Mouse (Mus musculus): ENCODE data around the gene Tsc22d2.
"Not testable (repeated sequence)": the region's sequence is repeated elsewhere in the genome, so short reads cannot be mapped to it uniquely, and the experiment has no call there.

Tsc22d2 gene

DNA sequence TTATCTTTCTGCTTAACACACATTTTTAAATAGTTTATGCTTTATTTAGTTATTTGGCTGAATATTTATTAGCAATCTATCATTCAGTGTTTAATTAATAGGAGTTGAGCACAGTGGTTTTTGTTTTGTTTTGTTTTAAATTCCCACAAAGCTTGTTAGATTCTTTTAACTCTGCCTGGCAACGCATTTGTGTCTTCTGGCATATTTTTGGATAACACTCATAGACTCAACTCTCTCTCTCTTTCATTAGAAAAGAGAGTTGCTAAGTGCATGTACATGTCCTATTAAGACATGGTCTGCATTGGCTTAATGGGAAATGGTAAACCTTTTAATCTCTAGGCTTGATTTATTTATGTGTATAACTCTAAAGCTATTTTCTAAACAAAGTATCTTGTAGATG is 14.3 kb downstream of the Tsc22d2 start:
- DNase-seq (ENCODE audit: extremely low spot score) = no peak

DNA sequence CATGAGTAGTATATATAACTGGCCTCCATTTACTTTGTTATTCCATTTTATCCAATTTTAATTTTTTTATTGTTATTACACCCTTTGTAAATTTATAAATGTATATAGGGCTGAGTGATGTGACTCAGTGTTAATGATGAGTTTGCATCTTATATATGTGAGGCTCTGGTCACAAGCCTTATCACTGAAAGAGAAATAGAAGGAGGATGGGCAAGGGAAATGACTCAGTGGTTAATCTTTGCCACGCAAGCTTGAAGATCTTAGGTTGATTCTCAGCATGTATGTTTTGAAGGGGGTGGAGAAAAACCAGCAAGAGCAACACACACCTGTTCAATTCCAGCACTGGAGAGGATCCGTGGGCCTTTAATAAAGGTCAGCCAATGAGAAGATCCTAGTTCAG is 19.9 kb downstream of the Tsc22d2 start:
- DNase-seq (ENCODE audit: extremely low spot score) = no peak

GRCm38 (mm10) chr3:58448230-58448629 is 33.7 kb downstream of the Tsc22d2 start:
- no peak for DNase-seq (ENCODE audit: extremely low spot score)

DNA sequence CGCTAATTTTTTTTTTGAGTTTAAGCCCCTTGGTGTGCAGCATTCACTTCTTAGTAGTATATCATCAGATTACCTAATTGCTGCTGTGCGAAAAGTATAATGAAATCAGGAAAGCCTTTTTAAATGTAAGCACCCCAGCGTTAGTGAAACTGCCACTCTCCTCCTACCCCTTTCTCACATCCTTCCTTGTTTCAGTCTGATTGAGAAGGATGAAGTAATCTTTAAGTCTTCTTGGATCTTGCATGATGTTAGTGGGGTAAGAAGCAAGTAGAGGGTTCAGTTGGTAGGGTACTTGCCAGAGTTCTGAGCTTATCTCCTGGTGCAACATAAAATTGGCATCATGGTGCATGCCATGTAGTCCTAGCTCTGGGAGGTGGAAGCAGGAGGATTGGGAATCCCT is 35.0 kb downstream of the Tsc22d2 start:
- no peak for DNase-seq (ENCODE audit: extremely low spot score)

- DNase-seq (ENCODE audit: extremely low spot score) = no peak
Observed at GRCm38 (mm10) chr3:58454414-58455205, 40.1 kb downstream of the Tsc22d2 start.

GRCm38 (mm10) chr3:58455255-58455654 is 40.7 kb downstream of the Tsc22d2 start:
- DNase-seq (ENCODE audit: extremely low spot score) = no peak

GRCm38 (mm10) chr3:58469655-58470437 is 55.3 kb downstream of the Tsc22d2 start:
- DNase-seq (ENCODE audit: extremely low spot score) = no peak

DNA sequence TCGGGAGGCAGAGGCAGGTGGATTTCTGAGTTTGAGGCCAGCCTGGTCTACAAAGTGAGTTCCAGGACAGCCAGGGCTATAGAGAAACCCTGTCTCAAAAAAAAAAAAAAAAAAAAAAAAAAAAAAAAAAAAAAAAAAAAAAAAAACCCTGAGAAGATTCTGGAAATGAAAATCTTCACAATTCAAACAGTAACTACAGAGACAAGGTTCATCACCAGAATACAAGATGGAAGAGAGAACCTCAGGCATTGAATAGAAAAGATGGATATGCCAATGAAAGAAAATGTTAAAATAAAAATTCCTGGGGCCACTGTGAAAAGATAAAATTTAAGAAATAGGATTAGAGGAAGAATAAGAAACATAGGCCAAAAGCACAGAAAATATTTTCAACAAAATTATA is 60.8 kb downstream of the Tsc22d2 start:
- DNase-seq (ENCODE audit: extremely low spot score) = not testable (repeated sequence)

DNA sequence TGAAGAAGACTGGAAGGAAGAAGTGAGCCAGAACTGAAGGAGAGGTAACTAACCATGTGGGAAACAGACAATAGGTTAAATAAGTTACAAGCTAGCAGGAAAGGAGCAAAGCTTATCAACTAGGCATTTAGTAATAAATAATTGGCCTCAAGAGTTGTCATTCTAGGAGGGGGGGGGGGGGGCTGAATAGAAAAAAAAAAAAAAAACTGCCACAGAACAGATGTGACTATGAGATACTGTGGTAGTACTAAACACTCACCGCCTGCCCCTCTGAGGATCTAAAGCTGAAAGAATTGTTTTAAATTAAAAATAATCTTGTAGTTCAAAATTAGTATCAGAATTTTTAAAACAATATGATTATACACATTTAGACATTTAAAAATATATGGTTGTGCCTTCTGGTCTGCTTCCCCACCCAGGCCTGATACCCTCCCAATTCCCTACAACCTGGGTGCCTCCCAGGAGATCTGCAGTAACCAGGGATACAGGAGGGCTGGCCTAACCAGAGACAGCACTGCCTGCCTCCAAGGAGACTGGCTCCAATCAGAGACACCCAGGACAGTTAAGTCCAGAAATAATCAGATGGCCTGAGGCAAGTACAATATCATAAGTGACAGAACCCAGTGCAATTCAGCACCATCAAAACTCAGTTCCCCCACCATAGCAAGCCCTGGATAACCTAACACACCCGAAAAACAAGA is 64.4 kb downstream of the Tsc22d2 start:
- no peak for DNase-seq (ENCODE audit: extremely low spot score)

GRCm38 (mm10) chr3:58485883-58486282 is 71.4 kb downstream of the Tsc22d2 start:
- DNase-seq (ENCODE audit: extremely low spot score) = no peak

- no peak for DNase-seq (ENCODE audit: extremely low spot score)
Observed at GRCm38 (mm10) chr3:58487121-58487520, 72.6 kb downstream of the Tsc22d2 start.

- DNase-seq (ENCODE audit: extremely low spot score) = no peak
Observed at GRCm38 (mm10) chr3:58487999-58488775, 73.7 kb downstream of the Tsc22d2 start.

DNA sequence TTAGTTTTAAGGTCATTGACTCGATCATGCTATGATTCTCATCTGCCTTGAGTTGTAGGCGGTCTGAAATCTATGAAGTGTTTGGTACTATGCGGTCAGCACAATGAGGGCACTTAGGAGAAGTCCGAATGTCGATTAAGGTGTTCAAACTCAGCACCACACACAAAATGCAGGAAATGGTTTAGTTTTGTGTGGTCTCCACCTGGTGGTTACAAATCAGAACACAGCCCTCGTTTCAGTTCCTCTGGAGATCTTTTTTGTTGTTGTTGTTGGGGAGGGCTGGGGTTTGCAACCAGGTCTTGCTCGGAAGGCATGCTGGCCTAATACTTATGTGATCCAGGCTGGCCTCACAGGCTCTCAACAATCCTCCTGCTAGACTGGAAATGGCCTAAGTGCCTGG is 76.3 kb downstream of the Tsc22d2 start:
- DNase-seq (ENCODE audit: extremely low spot score) = no peak

DNA sequence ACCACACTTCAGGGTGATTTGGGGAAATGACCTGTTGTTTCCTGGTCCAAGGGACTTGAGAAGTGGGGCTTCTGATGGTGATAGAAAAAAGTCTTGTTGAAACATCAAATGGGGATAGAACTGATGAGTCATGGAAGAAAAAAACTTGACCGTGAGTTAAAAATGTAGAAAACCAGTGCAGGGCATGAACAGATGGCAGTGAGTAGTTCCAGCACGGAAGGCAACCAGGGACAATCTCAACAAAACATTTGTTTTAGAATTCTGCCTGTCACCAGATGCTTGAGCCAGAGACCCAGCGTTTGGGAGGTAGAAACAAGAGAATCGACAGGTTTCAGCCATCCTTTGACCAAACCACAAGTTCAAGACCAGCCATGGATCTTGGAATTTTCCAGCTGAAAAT is 79.1 kb downstream of the Tsc22d2 start:
- no peak for DNase-seq (ENCODE audit: extremely low spot score)

DNA sequence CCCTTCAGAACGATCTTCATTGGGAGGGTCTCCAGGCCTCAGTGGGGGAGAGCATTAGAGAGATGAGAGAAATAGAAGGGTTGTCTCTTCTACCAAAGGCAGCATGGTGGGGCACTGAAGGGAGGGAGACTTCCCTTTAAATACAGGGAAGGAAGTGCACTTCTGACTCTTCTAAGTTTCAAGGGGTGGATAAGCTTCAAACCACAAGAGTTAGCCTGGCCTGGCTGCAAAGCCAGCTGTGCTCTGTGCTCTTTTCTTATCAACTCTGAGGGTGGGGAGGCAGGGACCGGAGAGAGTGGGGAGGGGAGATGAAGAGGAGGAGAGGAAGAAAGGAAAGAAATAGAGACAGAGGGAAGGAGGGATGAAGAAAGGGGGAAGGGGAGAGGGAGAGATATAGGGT is 87.4 kb downstream of the Tsc22d2 start:
- DNase-seq (ENCODE audit: extremely low spot score) = no peak

- no peak for DNase-seq (ENCODE audit: extremely low spot score)
Observed at GRCm38 (mm10) chr3:58503720-58504333, 89.3 kb downstream of the Tsc22d2 start.

GRCm38 (mm10) chr3:58504676-58505075 is 90.2 kb downstream of the Tsc22d2 start:
- no peak for DNase-seq (ENCODE audit: extremely low spot score)

DNA sequence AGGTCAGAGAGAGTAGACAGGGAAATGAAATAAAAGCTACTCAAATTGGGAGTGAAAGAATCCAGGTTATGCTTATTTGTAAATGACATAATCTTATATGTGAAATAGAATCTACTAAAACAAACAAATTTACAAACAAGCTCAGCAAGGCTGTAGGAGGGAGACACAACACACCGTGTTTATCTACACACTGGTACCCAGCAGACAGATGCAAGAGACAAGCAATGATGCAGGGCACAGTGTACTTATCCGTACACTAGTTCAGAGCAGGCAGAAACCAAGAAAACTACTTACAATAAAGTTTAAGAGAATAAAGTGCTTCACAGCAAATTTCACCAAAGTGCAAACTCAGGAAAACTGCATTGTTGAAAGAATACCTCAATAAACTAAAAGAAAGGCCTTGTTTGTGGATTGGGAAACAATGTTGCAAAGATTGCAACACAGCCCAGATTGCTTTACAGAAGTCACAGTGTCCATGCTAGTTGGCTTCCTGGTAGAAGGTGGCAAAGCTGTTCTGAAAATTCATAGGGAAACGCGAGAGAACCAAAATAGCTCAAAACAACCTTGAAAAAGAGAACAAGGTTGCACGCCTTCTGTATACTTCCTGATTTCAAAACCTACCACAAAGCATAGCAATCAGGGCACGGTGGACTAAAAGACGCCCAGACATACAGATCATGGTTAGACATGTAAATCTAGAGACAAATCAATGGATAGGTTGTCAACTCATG is 93.7 kb downstream of the Tsc22d2 start:
- no peak for DNase-seq (ENCODE audit: extremely low spot score)

DNA sequence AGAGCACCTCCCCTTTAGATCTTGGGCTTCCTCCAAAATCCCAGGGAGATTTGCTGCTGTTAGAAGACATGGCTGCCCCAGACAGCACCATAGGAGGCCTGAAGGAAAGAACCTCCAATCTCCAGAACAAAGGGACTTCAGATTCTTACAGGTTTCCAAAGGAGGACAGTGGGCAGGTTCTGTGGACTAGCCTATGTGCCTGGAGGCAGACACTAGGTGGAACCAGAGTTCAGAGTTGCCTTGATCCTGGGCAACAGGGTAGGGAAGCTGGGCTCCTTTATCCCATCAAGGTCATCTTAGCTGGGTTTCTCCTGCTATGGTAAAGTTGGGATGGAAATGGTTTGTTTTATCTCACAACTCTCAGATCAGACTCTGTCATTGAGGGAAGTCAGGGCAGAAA is 97.1 kb downstream of the Tsc22d2 start:
- DNase-seq (ENCODE audit: extremely low spot score) = no peak

DNA sequence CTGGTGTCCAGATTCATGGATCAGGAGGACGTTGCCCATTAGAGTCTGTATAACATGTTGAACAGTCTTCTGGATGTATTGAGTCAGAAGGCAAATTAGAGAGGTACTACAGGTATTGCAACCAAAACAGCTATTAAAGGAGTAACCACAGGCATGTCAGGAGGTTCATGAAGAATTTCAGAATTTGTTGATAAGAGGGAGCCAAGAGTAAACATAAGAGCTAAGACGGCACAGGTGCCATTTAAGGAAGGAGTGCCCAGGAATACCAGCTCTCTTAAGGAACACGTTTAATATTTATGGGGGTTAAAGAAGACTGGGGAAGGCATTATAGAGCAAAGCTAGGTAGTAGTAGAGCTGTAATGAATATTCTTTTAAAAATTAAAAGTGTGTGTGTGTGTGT is 98.2 kb downstream of the Tsc22d2 start:
- DNase-seq (ENCODE audit: extremely low spot score) = no peak

DNA sequence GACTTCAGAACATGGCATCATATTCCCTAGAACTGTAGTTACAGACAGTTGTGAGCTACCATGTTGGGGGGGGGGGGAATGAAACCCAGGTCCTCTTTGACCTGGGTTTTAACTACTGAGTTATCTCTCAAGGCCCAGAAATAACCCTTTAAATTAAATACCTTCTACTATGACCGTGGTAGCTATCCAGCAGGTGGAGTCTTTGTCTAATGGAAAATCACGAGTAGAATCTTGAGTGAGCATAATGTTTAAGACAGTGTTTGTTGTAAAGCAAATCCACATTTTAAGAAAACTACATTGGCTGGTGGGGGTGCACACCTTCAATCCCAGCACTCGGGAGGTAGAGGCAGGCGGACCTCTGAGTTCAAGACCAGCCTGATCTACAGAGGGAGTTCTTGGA is 99.0 kb downstream of the Tsc22d2 start:
- DNase-seq (ENCODE audit: extremely low spot score) = no peak
